Mouse (Mus musculus) MEL (cell line): ENCODE measurements around the gene Eda2r. TPM values are rescaled to one million over a fixed set of nuclear protein-coding genes. Genes with fewer than 3 reads are reported as not detected.

Experiments used
- DNase-seq: peaks from one replicate; pipeline ENCODE4 v3.0.0; 2011; ENCODE audit warnings: low read depth, low spot score
- H3K27ac ChIP-seq: 2 replicates; pipeline ENCODE4 v1.5.1; 2012; ENCODE audit warnings: low read depth, mild to moderate bottlenecking, control low read depth, low read length, moderate library complexity; ENCODE audit not compliant: control insufficient read depth
- H3K27me3 ChIP-seq, 2 experiments: fragments of 150-350 bp in 1 of 2; sonication (generic) in 1 of 2; 2 replicates each; pipeline ENCODE4 v1.6.1; 2012; ENCODE audit warnings: low read length in 2 of 2, mild to moderate bottlenecking in 2 of 2, improper control_type of control experiment in 1 of 2, moderate library complexity in 1 of 2; ENCODE audit not compliant: insufficient read depth in 2 of 2, control insufficient read depth in 1 of 2
- H3K36me3 ChIP-seq, 2 experiments: 2 replicates each; pipeline ENCODE4 v1.6.1; 2012 to 2014; ENCODE audit warnings: low read length in 2 of 2, improper control_type of control experiment in 1 of 2, inconsistent platforms in 1 of 2, mild to moderate bottlenecking in 1 of 2; ENCODE audit not compliant: insufficient read depth in 2 of 2, control insufficient read depth in 1 of 2
- H3K4me1 ChIP-seq, 2 experiments: fragments of 150-350 bp in 1 of 2; sonication (generic) in 1 of 2; 2 replicates each; pipeline ENCODE4 v1.6.1; 2012; ENCODE audit warnings: low read length in 2 of 2, improper control_type of control experiment in 1 of 2, mild to moderate bottlenecking in 1 of 2; ENCODE audit not compliant: insufficient read depth in 2 of 2, control insufficient read depth in 1 of 2
- H3K4me3 ChIP-seq, 2 experiments: fragments of 150-350 bp in 1 of 2; sonication (generic) in 1 of 2; 2 replicates each; pipeline ENCODE4 v1.5.1; 2012; ENCODE audit warnings: low read depth in 2 of 2, low read length in 2 of 2, mild to moderate bottlenecking in 2 of 2, moderate library complexity in 2 of 2, control low read depth in 1 of 2, improper control_type of control experiment in 1 of 2; ENCODE audit not compliant: control insufficient read depth in 1 of 2, insufficient read depth in 1 of 2
- H3K79me2 ChIP-seq: 2 replicates; pipeline ENCODE4 v1.6.1; 2012; ENCODE audit warnings: mild to moderate bottlenecking, low read length, moderate library complexity; ENCODE audit not compliant: control insufficient read depth, poor library complexity, insufficient read depth
- H3K9ac ChIP-seq: 2 replicates; pipeline ENCODE4 v1.6.1; 2012; ENCODE audit warnings: low read depth, mild to moderate bottlenecking, control low read depth, low read length, moderate library complexity; ENCODE audit not compliant: control insufficient read depth, poor library complexity, severe bottlenecking
- H3K9me3 ChIP-seq: fragments of 150-350 bp; sonication (generic); replicated peaks from 2 replicates; pipeline ENCODE4 v1.6.1; 2012; ENCODE audit warnings: mild to moderate bottlenecking, low read length, improper control_type of control experiment, moderate library complexity; ENCODE audit not compliant: insufficient read depth
- CTCF ChIP-seq, 3 experiments: IDR thresholded peaks in 2 of 3; conservative IDR thresholded peaks in 1 of 3; 2 replicates each; pipeline ENCODE4 v1.5.1; 2011 to 2012; ENCODE audit warnings: low read length in 3 of 3, low read depth in 2 of 3, mild to moderate bottlenecking in 2 of 3, improper control_type of control experiment in 1 of 3, inconsistent platforms in 1 of 3, mixed read lengths in 1 of 3, moderate library complexity in 1 of 3; ENCODE audit not compliant: control insufficient read depth in 1 of 3, insufficient read depth in 1 of 3, poor library complexity in 1 of 3, severe bottlenecking in 1 of 3
- ELF1 ChIP-seq: IDR thresholded peaks from 2 replicates; pipeline ENCODE4 v1.6.1; 2014; ENCODE audit warnings: low read depth, mild to moderate bottlenecking, inconsistent platforms, low read length, improper control_type of control experiment, moderate library complexity
- GATA1 ChIP-seq: IDR thresholded peaks from 2 replicates; pipeline ENCODE4 v1.6.1; 2011; ENCODE audit warnings: low read depth, low read length, improper control_type of control experiment
- JUND ChIP-seq: IDR thresholded peaks from 2 replicates; pipeline ENCODE4 v1.6.1; 2011; ENCODE audit warnings: low read depth, mild to moderate bottlenecking, improper control_type of control experiment, low read length
- KAT2A ChIP-seq: conservative IDR thresholded peaks from 2 replicates; pipeline ENCODE4 v1.6.1; 2012; ENCODE audit warnings: low read depth, low read length, improper control_type of control experiment, inconsistent platforms
- MAZ ChIP-seq: IDR thresholded peaks from 2 replicates; pipeline ENCODE4 v1.6.1; 2012; ENCODE audit warnings: low read depth, mild to moderate bottlenecking, inconsistent platforms, low read length, improper control_type of control experiment
- MXI1 ChIP-seq: IDR thresholded peaks from 2 replicates; pipeline ENCODE4 v1.6.1; 2011; ENCODE audit warnings: mild to moderate bottlenecking, low read depth, low read length, improper control_type of control experiment
- MYC ChIP-seq: IDR thresholded peaks from 2 replicates; pipeline ENCODE4 v1.6.1; 2011; ENCODE audit warnings: low read depth, mild to moderate bottlenecking, low read length, improper control_type of control experiment, moderate library complexity
- NELFE ChIP-seq: IDR thresholded peaks from 2 replicates; pipeline ENCODE4 v1.6.1; 2011; ENCODE audit warnings: low read depth, low read length, improper control_type of control experiment
- POLR2A ChIP-seq, 2 experiments: IDR thresholded peaks; 2 replicates each; pipeline ENCODE4 v1.6.1; 2011 to 2012; ENCODE audit warnings: low read length in 2 of 2, mild to moderate bottlenecking in 2 of 2, control low read depth in 1 of 2, improper control_type of control experiment in 1 of 2, low read depth in 1 of 2, moderate library complexity in 1 of 2; ENCODE audit not compliant: control insufficient read depth in 1 of 2, insufficient read depth in 1 of 2, poor library complexity in 1 of 2
- RAD21 ChIP-seq: IDR thresholded peaks from 2 replicates; pipeline ENCODE4 v1.6.1; 2011; ENCODE audit warnings: mild to moderate bottlenecking, low read depth, low read length, improper control_type of control experiment
- RCOR1 ChIP-seq: IDR thresholded peaks from 2 replicates; pipeline ENCODE4 v1.6.1; 2012; ENCODE audit warnings: low read depth, mild to moderate bottlenecking, inconsistent platforms, low read length, improper control_type of control experiment
- TAL1 ChIP-seq: IDR thresholded peaks from 2 replicates; pipeline ENCODE4 v1.6.1; 2012; ENCODE audit warnings: mild to moderate bottlenecking, inconsistent platforms, low read length, moderate library complexity, mixed read lengths
- USF1 ChIP-seq: IDR thresholded peaks from 2 replicates; pipeline ENCODE4 v1.6.1; 2014; ENCODE audit warnings: low read depth, mild to moderate bottlenecking, inconsistent platforms, low read length, improper control_type of control experiment, moderate library complexity
- polyA plus RNA-seq, 2 experiments: library from polyadenylated mRNA; stranded (reverse) in 1 of 2; unstranded in 1 of 2; fragments of >175 nt in 1 of 2; fragments of >200 nt in 1 of 2; gene quantifications; 2 replicates each; pipeline versions ENCODE4 v1.2.1 to v1.2.4; 2012; ENCODE audit warnings: low replicate concordance in 2 of 2, low read depth in 1 of 2; ENCODE audit not compliant: insufficient read length in 2 of 2, insufficient read depth in 1 of 2, missing spikeins in 1 of 2
- total RNA-seq: library from RNA; depleted of rRNA; stranded (reverse); fragments of 300-350 nt; gene quantifications from 2 replicates; pipeline ENCODE4 v1.2.3, GENCODE M21; 2012; rRNA removed

The Eda2r gene
- total RNA-seq (not detected in 2 replicates), polyA plus RNA-seq (not detected)

DNA sequence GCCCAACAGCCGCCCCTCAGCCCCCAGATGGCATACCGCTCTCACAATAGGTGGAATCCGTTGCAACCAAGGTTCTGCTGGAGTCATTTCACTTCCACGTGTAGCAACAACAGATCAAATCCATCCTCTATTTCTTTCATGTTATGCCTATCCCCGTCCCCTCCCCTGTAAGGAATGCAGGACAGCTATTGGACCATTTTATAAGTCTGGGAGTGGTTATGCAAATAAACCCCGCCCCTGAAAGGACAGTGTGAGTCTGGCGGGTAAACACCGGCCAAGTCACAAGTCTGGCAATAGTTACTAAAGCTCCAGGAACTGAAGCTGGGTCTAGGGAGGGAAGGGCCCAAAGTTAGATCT lies at the start of gene Eda2r:
Gene Eda2r (minus strand): TSS at position 152 of the 357 bp plus-strand sequence.
- Histone ChIP-seq H3K4me1 (no peaks in the 10 kb centered on the region), H3K9me3 (no peaks in the 10 kb centered on the region), H3K36me3 (no peaks in the 10 kb centered on the region), H3K79me2 (no peaks in the 10 kb centered on the region), H3K27ac (no peak within 1 kb of the TSS), H3K9ac (no peak within 1 kb of the TSS), H3K4me3 (no peak within 1 kb of the TSS), H3K27me3 (no peaks in the 10 kb centered on the region)
- peak; percentile 8 for DNase-seq
- no peak for TF ChIP-seq MYC

DNA sequence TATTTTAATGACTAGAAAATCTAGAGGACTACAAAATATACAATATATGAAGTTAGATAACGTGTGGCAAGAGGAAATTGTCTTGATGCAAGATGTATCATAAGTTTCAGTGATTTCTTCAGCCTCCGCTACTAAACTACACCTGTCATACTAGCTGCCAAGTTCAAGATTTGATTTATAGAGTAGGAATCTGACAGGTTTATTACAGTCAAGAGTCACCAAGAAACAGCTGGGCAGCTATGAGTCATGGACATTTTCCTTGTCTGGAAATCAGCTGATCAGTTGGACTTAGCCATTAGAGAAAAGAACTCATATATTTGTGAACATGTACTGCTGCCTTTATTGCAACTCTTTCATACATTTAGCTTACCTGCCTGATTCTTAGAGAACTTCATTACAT lies 20.9 kb upstream of the Eda2r start:
- Histone ChIP-seq H3K9me3 (no peaks in the 10 kb centered on the region), H3K27me3 (no peaks in the 10 kb centered on the region), H3K4me3 (no peak overlapping the region), H3K36me3 (no peaks in the 10 kb centered on the region), H3K9ac (no peak overlapping the region), H3K4me1 (no peaks in the 10 kb centered on the region), H3K79me2 (no peaks in the 10 kb centered on the region), H3K27ac (no peak overlapping the region)
- DNase-seq = no peak
- no peak for TF ChIP-seq USF1

DNA sequence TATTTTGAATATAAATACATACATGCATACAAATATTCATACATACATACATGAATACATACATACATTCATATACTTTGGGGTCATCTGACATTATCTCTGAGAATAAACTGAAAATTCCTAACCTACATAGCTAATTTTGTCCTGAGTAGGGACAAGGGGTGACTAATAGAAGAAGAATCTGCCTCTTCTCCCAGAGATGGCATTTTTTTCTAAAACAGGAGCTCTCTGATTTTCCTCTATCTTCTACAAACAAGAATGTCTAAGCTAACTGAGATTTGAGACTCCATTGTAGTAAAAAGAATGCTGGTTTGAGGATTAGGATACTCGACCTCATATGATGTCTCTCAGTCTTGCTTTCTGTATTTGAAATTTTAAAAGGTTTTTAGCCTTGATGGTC lies 1.1 kb upstream of the Eda2r start:
- no peaks in the 10 kb centered on the region for H3K79me2 ChIP-seq
- no peak for DNase-seq
- H3K9me3 ChIP-seq = no peaks in the 10 kb centered on the region
- H3K9ac ChIP-seq = no peak overlapping the region
- no peaks in the 10 kb centered on the region for H3K36me3 ChIP-seq
- TF ChIP-seq MYC = no peak
- no peak for TF ChIP-seq KAT2A
- TF ChIP-seq MAZ = no peak
- no peak for TF ChIP-seq POLR2A (IDR thresholded peaks at IDR 0.05; ENCODE audit: control insufficient read depth in 1 of 2, insufficient read depth in 1 of 2, low read depth in 1 of 2, low read length in 2 of 2, poor library complexity in 1 of 2)
- no peak for TF ChIP-seq TAL1
- no peak for TF ChIP-seq RCOR1
- TF ChIP-seq MXI1 = no peak
- no peak for TF ChIP-seq JUND
- TF ChIP-seq RAD21 = no peak
- TF ChIP-seq ELF1 = no peak
- no peak for TF ChIP-seq NELFE
- TF ChIP-seq CTCF (IDR thresholded peaks at IDR 0.05 in 2 of 3, conservative IDR thresholded peaks at IDR 0.05 in 1 of 3; ENCODE audit: control insufficient read depth in 1 of 3, insufficient read depth in 1 of 3, low read depth in 2 of 3, low read length in 3 of 3, poor library complexity in 1 of 3, severe bottlenecking in 1 of 3) = no peak
- no peak for TF ChIP-seq GATA1
- TF ChIP-seq, all 39 proteins: peak for 0
- Histone ChIP-seq H3K27ac (no peak overlapping the region), H3K4me1 (no peaks in the 10 kb centered on the region), H3K4me3 (no peak overlapping the region), H3K27me3 (no peaks in the 10 kb centered on the region)
